Mouse (Mus musculus) embryonic fibroblast, embryonic 13.5 days (primary cell): Measurements from ENCODE around the gene Scnn1a. TPM values are rescaled to one million over a fixed set of nuclear protein-coding genes. Genes with fewer than 3 reads are reported as not detected.
A peak's percentile ranks its signal among the peaks of the same experiment; 100 is the strongest.

Experiments
- H3K27ac ChIP-seq: 2 replicates; pipeline ENCODE4 v1.5.1; 2012; ENCODE audit warnings: low read length, control low read depth, inconsistent platforms; ENCODE audit not compliant: insufficient read depth
- H3K4me1 ChIP-seq: 2 replicates; pipeline ENCODE4 v1.6.1; 2011; ENCODE audit warnings: low read length; ENCODE audit not compliant: control insufficient read depth, insufficient read depth
- H3K4me3 ChIP-seq: 2 replicates; pipeline ENCODE4 v1.5.1; 2011; ENCODE audit warnings: mild to moderate bottlenecking, control low read depth, low read length; ENCODE audit not compliant: insufficient read depth
- CTCF ChIP-seq: IDR thresholded peaks from 2 replicates; pipeline ENCODE4 v1.5.1; 2011; ENCODE audit warnings: mild to moderate bottlenecking, control low read depth, low read length, moderate library complexity, borderline replicate concordance; ENCODE audit not compliant: insufficient read depth
- POLR2A ChIP-seq: IDR thresholded peaks from 2 replicates; pipeline ENCODE4 v1.6.1; 2011; ENCODE audit warnings: low read depth, mild to moderate bottlenecking, control low read depth, low read length, moderate library complexity
- polyA plus RNA-seq: library from polyadenylated mRNA; stranded (reverse); fragments of >200 nt; gene quantifications from 2 replicates; pipeline ENCODE4 v1.2.4, GENCODE M21; 2011; ENCODE audit warnings: low read depth; ENCODE audit not compliant: missing spikeins, insufficient read length

The Scnn1a gene
- polyA plus RNA-seq, 1 experiment = 0.70 TPM

GRCm38 (mm10) chr6:125321114-125321855, 826 bp downstream of the Scnn1a start:
- H3K4me1 ChIP-seq = peaks cover 8% of the 10 kb centered on the region; the same call in 1 of the 2 replicates
- H3K27ac ChIP-seq = no peak overlapping the region
- no peak for TF ChIP-seq CTCF
- no peak for TF ChIP-seq POLR2A
- no peak overlapping the region for H3K4me3 ChIP-seq

DNA sequence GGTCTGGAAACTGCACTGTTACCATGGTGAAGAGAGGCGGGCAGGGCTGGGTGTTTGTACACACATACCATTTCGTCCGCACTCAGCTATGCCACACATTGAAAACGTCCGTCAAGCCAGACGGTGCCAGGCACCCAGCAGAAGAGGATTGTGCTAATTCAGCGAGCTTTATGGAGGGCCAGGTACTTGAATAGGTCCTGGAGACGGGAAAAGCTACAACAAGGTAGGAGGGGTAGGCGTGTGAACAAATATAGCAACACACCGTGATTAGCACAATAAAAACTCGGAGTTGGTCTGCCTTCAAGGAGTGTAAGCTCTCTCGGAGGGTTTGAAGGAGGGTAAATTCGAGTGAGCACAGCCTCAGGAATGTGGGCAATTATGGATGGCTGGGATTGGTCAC, 2.3 kb downstream of the Scnn1a start:
- Histone ChIP-seq H3K4me3 (no peak overlapping the region), H3K4me1 (peaks cover 8% of the 10 kb centered on the region; the same call in 1 of the 2 replicates), H3K27ac (no peak overlapping the region)
- TF ChIP-seq CTCF (no peak), POLR2A (no peak)

GRCm38 (mm10) chr6:125323547-125323946, 3.1 kb downstream of the Scnn1a start:
- Histone ChIP-seq H3K4me3 (no peak overlapping the region), H3K27ac (no peak overlapping the region), H3K4me1 (peaks cover 8% of the 10 kb centered on the region; the same call in 1 of the 2 replicates)
- TF ChIP-seq POLR2A = no peak
- no peak for TF ChIP-seq CTCF

- peaks cover 8% of the 10 kb centered on the region; the same call in 1 of the 2 replicates for H3K4me1 ChIP-seq
- TF ChIP-seq CTCF (no peak), POLR2A (no peak)
- H3K27ac ChIP-seq = no peak overlapping the region
- no peak overlapping the region for H3K4me3 ChIP-seq
These were observed 4.9 kb downstream of the Scnn1a start for GRCm38 (mm10) chr6:125325337-125325736.

GRCm38 (mm10) chr6:125328243-125328642, 7.8 kb downstream of the Scnn1a start:
- TF ChIP-seq CTCF (no peak), POLR2A (no peak)
- Histone ChIP-seq H3K4me1 (peaks cover 3% of the 10 kb centered on the region; the same call in 1 of the 2 replicates), H3K4me3 (no peak overlapping the region), H3K27ac (no peak overlapping the region)

GRCm38 (mm10) chr6:125330626-125331326, 10.3 kb downstream of the Scnn1a start:
- Histone ChIP-seq H3K27ac (peak overlapping the region; percentile 28; the same call in 1 of the 2 replicates), H3K4me3 (peak overlapping the region; percentile 52), H3K4me1 (no peaks in the 10 kb centered on the region)
- TF ChIP-seq CTCF (no peak), POLR2A (peak; percentile 88)

DNA sequence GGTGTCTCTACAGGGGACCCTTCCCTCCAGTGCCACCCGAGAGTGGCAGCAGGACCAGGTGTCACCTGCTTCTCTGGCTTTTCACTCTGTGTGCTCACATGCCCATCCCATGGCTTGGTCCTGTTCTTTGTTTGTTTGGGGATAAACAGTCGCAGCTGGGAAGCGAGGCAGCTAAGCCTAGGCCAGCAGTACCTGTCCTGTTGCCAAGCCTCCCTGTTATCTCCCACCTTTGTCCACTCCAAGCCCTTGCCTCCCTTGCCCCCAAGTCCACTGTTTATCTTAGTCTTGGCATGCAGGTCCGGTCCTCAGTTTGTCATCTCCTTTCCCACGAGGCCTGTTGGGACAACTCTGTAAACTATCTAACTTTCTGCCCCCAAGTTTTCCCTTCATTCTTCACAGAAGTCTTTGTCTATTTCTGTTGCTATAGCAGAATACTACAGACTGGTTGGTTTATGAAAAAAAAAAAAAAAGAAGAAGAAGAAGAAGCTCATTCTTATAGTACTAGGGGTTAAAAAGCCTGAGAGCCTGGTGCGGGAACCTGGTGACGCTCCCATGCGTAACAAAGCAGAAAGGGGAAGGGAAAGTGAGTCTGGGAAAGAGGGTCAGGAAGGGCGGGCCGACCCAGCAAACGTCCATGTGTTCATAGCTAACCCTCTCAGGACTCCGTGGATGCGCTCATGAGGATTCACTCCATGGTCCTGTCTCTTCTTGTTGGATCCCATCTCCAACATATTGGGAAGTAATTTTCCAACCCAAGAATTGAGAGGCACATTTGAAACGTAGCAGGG, 12.8 kb downstream of the Scnn1a start:
- Histone ChIP-seq H3K27ac (no peak overlapping the region), H3K4me3 (no peak overlapping the region), H3K4me1 (no peaks in the 10 kb centered on the region)
- TF ChIP-seq POLR2A = no peak
- no peak for TF ChIP-seq CTCF

DNA sequence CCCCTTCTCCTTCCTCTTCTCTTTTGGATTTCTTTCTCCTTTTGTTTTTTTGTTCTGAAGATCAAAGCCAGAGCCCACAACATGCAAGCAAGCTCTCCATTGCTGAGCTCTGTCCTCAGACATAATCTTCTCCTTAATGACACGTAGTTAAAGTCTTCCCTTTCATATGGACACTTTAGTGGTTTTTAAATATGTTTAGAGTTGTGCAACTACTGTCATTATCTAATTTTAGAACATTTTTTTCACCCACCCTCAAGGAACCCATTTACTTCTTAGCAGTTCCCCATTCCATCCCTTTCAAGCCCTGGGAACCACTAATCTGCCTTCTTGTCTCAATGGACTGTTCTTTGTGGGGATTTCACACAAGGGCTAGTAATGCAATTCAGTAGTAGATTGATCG, 13.9 kb downstream of the Scnn1a start:
- H3K4me3 ChIP-seq = no peak overlapping the region
- TF ChIP-seq CTCF (no peak), POLR2A (no peak)
- no peaks in the 10 kb centered on the region for H3K4me1 ChIP-seq
- no peak overlapping the region for H3K27ac ChIP-seq

DNA sequence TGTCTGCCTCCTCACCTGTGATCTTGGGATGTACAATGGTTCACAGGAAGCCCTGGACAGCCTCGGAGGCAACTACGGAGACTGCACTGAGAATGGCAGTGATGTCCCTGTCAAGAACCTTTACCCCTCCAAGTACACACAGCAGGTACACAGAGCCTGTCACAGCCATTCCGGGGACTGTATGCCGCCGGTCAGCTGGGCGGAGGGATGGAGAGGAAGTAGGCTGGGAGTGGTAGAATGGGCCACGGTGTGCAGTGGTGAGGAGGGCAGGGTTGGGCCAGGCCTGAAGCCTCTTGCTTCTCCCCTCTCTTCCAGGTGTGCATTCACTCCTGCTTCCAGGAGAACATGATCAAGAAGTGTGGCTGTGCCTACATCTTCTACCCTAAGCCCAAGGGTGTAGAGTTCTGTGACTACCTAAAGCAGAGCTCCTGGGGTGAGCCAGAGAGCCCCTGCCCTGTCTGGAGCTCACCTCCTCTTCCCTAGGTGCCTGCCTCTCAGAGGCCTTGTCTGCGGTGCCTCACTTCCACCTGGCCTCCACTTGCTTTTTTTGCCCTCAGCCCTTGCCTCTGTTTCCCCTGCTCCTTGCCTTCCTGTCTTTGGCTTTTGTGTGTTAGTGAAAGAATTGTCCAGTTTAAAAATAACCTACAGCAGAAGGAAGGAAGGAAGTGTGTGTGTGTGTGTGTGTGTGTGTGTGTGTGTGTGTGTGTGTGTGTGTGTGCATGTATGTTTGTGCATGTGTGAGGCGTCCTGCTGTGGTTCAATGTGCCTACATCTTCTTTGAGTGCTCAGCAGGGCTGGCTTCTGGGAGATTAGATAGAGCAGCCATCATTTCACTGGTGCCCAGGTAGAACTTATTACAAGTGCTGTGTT, 18.6 kb downstream of the Scnn1a start:
- Histone ChIP-seq H3K27ac (no peak overlapping the region), H3K4me1 (no peaks in the 10 kb centered on the region), H3K4me3 (no peak overlapping the region)
- no peak for TF ChIP-seq CTCF
- no peak for TF ChIP-seq POLR2A
